Comparison of ENCODE assay signal across 32 mouse cellular contexts in genomic region chr16:37525121-37525520, GRCm38 (mm10). TPM values are rescaled to one million over a fixed set of nuclear protein-coding genes. Genes with fewer than 3 reads are reported as not detected.
"Had no signal": no experiment of that assay in that cellular context is flagged by ENCODE, and none has a peak within 500 bp of the region (broad histone marks: within the 10 kb centered on the region; RNA-seq: fewer than 3 reads in every experiment).

No protein-coding gene starts in this region.

- H3K27ac ChIP-seq: heart, adult 2 months; heart, embryonic 13.5 days; hindbrain, embryonic 13.5 days; hindbrain, embryonic 15.5 days; hindbrain, postnatal 0 days; limb, embryonic 13.5 days; limb, embryonic 15.5 days; liver, embryonic 12.5 days; liver, embryonic 14.5 days had no signal

- H3K9ac ChIP-seq: heart, embryonic 13.5 days; heart, embryonic 15.5 days; hindbrain, embryonic 13.5 days; hindbrain, embryonic 15.5 days; limb, embryonic 13.5 days; limb, embryonic 15.5 days; liver, embryonic 12.5 days; liver, embryonic 14.5 days had no signal

- ATAC-seq: hindbrain, postnatal 0 days; liver, embryonic 12.5 days had no signal

- H3K4me2 ChIP-seq: heart, embryonic 11.5 days; heart, embryonic 13.5 days; heart, embryonic 15.5 days; hindbrain, embryonic 13.5 days; hindbrain, embryonic 15.5 days; limb, embryonic 13.5 days; limb, embryonic 15.5 days; liver, embryonic 12.5 days had no signal

- H3K27me3 ChIP-seq: heart, embryonic 13.5 days; heart, embryonic 15.5 days; hindbrain, embryonic 13.5 days; hindbrain, embryonic 15.5 days; limb, embryonic 13.5 days; limb, embryonic 15.5 days; liver, embryonic 12.5 days had no signal

- H3K4me3 ChIP-seq: heart, adult 2 months; heart, embryonic 13.5 days; heart, embryonic 15.5 days; hindbrain, embryonic 13.5 days; hindbrain, embryonic 15.5 days; limb, embryonic 13.5 days; limb, embryonic 15.5 days; liver, embryonic 12.5 days had no signal

- H3K4me1 ChIP-seq: hindbrain, embryonic 15.5 days; limb, embryonic 15.5 days; liver, embryonic 12.5 days had no signal

- DNase-seq: gastrocnemius, postnatal 14 days; gastrocnemius, postnatal 36 days; heart, adult 11 months; heart, adult 2 months; heart, postnatal 14 days; heart, postnatal 36 days; kidney, adult 11 months; kidney, postnatal 10 days; layer of hippocampus, adult 9-11 months; layer of hippocampus, postnatal 36 days; left cerebral cortex, postnatal 4 days; lung, adult 18-20 months had no signal

- H3K9me3 ChIP-seq: hindbrain, embryonic 13.5 days; hindbrain, embryonic 15.5 days; limb, embryonic 15.5 days had no signal

RNA-seq across cellular contexts. Expression of gene Hgd, which starts 54.8 kb away (rescaled TPM):
- total RNA-seq: gastrocnemius, postnatal 14 days; gastrocnemius, postnatal 36 days; heart, adult 2 months; hematopoietic stem cell, adult 5-6 weeks; hindbrain, postnatal 0 days; layer of hippocampus, adult 18-20 months; layer of hippocampus, postnatal 14 days; layer of hippocampus, postnatal 36 days; left cerebral cortex, adult 18-20 months; left cerebral cortex, adult 8-10 months; left cerebral cortex, postnatal 10 days; left cerebral cortex, postnatal 25 days; left cerebral cortex, postnatal 4 days had no signal
- polyA plus RNA-seq: hindbrain, embryonic 11.5 days; large intestine, adult 2 months; limb, embryonic 11.5 days had no signal
